Mouse (Mus musculus): Measurements from ENCODE around the gene Bnipl. TPM values are rescaled to one million over a fixed set of nuclear protein-coding genes. Genes with fewer than 3 reads are reported as not detected.

The Bnipl gene
- polyA plus RNA-seq, 1 experiment from 2014 or later, result 1.1 TPM

GRCm38 (mm10) chr3:95286011-95286410 is 35.0 kb upstream of the Bnipl start:
- WGBS, result 81% methylated on average over 5 of the region's 5 CpGs
- no peak overlapping the region for H3K27ac ChIP-seq
- no peaks in the 10 kb centered on the region for H3K9me3 ChIP-seq (replicated peaks)
- H3K4me1 ChIP-seq, result peaks cover 18% of the 10 kb centered on the region
- H3K27me3 ChIP-seq, result no peaks in the 10 kb centered on the region
- H3K4me3 ChIP-seq, result no peak overlapping the region
- no peak for ATAC-seq (ENCODE audit: low FRiP score)
- H3K36me3 ChIP-seq, result peaks cover 22% of the 10 kb centered on the region
- H3K9ac ChIP-seq, result no peak overlapping the region
- H3K4me2 ChIP-seq (replicated peaks), result no peak overlapping the region

DNA sequence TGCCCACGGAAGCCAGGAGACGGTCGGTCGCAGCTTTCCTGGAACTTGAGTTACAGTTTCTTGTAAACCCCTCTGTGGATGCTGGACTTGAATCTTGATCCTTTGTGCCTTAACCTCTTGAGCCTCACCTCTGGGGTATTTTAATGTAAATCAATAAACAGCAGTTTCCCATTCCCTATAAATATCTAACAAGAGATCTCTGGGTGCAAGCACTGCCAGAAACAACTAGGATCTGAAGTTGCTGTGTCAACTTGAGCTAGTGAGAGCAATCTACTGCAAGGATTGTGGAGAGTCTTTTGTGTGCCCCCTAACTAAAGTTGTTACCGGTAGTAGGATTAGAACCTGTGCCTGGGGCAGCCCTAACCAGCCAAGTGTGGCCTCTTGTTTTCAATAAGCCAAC is 34.4 kb upstream of the Bnipl start:
- ATAC-seq (ENCODE audit: low FRiP score), result no peak
- peaks cover 22% of the 10 kb centered on the region for H3K4me1 ChIP-seq
- WGBS, result 96% methylated on average over 5 of the region's 5 CpGs
- H3K27ac ChIP-seq, result no peak overlapping the region
- H3K36me3 ChIP-seq, result peaks cover 16% of the 10 kb centered on the region
- no peak overlapping the region for H3K4me2 ChIP-seq (replicated peaks)
- no peak overlapping the region for H3K9ac ChIP-seq
- no peaks in the 10 kb centered on the region for H3K27me3 ChIP-seq
- H3K9me3 ChIP-seq (replicated peaks), result no peaks in the 10 kb centered on the region
- no peak overlapping the region for H3K4me3 ChIP-seq

GRCm38 (mm10) chr3:95284501-95285281 is 33.7 kb upstream of the Bnipl start:
- no peak for ATAC-seq (ENCODE audit: low FRiP score)
- peaks cover 24% of the 10 kb centered on the region for H3K4me1 ChIP-seq
- H3K27ac ChIP-seq, result no peak overlapping the region
- H3K9ac ChIP-seq, result no peak overlapping the region; the same call in 1 of the 2 replicates
- peaks cover 16% of the 10 kb centered on the region for H3K36me3 ChIP-seq
- 87% methylated on average over 12 of the region's 12 CpGs for WGBS
- H3K27me3 ChIP-seq, result no peaks in the 10 kb centered on the region
- H3K4me3 ChIP-seq, result peak overlapping the region; percentile 69
- no peaks in the 10 kb centered on the region for H3K9me3 ChIP-seq (replicated peaks)
- peak overlapping the region; percentile 68 for H3K4me2 ChIP-seq (replicated peaks)

GRCm38 (mm10) chr3:95284062-95284461 is 33.1 kb upstream of the Bnipl start:
- WGBS, result 5% methylated on average over 1 of the region's 1 CpGs
- no peak for ATAC-seq (ENCODE audit: low FRiP score)

GRCm38 (mm10) chr3:95283589-95283941 is 32.6 kb upstream of the Bnipl start:
- Histone ChIP-seq H3K9me3 (replicated peaks) (no peaks in the 10 kb centered on the region), H3K27ac (peak overlapping the region; percentile 98), H3K4me3 (peak overlapping the region; percentile 69), H3K36me3 (peaks cover 13% of the 10 kb centered on the region), H3K4me1 (peaks cover 27% of the 10 kb centered on the region), H3K9ac (peak overlapping the region; percentile 78), H3K4me2 (replicated peaks) (peak overlapping the region; percentile 68), H3K27me3 (no peaks in the 10 kb centered on the region)
- ATAC-seq (ENCODE audit: low FRiP score), result no peak
- 2% methylated on average over 7 of the region's 7 CpGs for WGBS

More at GRCm38 (mm10) chr3:95284062-95284461, 33.1 kb upstream of the Bnipl start:
- H3K4me3 ChIP-seq, result peak overlapping the region; percentile 69
- H3K9me3 ChIP-seq (replicated peaks), result no peaks in the 10 kb centered on the region
- no peak overlapping the region for H3K27ac ChIP-seq
- H3K4me2 ChIP-seq (replicated peaks), result peak overlapping the region; percentile 68
- H3K36me3 ChIP-seq, result peaks cover 16% of the 10 kb centered on the region
- peaks cover 27% of the 10 kb centered on the region for H3K4me1 ChIP-seq
- H3K27me3 ChIP-seq, result no peaks in the 10 kb centered on the region
- H3K9ac ChIP-seq, result peak overlapping the region; percentile 78

GRCm38 (mm10) chr3:95282865-95283588 is 32.0 kb upstream of the Bnipl start:
- Histone ChIP-seq H3K9ac (peak overlapping the region; percentile 78), H3K9me3 (replicated peaks) (no peaks in the 10 kb centered on the region), H3K27ac (peak overlapping the region; percentile 98), H3K27me3 (no peaks in the 10 kb centered on the region), H3K4me1 (peaks cover 27% of the 10 kb centered on the region), H3K4me3 (peak overlapping the region; percentile 69), H3K36me3 (peaks cover 8% of the 10 kb centered on the region), H3K4me2 (replicated peaks) (peak overlapping the region; percentile 68)
- WGBS, result under 1% methylated on average over 50 of the region's 51 CpGs
- ATAC-seq (ENCODE audit: low FRiP score), result peak; percentile 74

- Histone ChIP-seq H3K9ac (peak overlapping the region; percentile 78), H3K4me3 (peak overlapping the region; percentile 69), H3K4me2 (replicated peaks) (peak overlapping the region; percentile 68), H3K4me1 (peaks cover 27% of the 10 kb centered on the region), H3K9me3 (replicated peaks) (no peaks in the 10 kb centered on the region), H3K36me3 (peaks cover 2% of the 10 kb centered on the region; the same call in 1 of the 2 replicates), H3K27me3 (no peaks in the 10 kb centered on the region), H3K27ac (peak overlapping the region; percentile 98)
- WGBS, result under 1% methylated on average over 11 of the region's 11 CpGs
- ATAC-seq (ENCODE audit: low FRiP score), result peak; percentile 3
These were observed 31.4 kb upstream of the Bnipl start for GRCm38 (mm10) chr3:95282381-95282864.

DNA sequence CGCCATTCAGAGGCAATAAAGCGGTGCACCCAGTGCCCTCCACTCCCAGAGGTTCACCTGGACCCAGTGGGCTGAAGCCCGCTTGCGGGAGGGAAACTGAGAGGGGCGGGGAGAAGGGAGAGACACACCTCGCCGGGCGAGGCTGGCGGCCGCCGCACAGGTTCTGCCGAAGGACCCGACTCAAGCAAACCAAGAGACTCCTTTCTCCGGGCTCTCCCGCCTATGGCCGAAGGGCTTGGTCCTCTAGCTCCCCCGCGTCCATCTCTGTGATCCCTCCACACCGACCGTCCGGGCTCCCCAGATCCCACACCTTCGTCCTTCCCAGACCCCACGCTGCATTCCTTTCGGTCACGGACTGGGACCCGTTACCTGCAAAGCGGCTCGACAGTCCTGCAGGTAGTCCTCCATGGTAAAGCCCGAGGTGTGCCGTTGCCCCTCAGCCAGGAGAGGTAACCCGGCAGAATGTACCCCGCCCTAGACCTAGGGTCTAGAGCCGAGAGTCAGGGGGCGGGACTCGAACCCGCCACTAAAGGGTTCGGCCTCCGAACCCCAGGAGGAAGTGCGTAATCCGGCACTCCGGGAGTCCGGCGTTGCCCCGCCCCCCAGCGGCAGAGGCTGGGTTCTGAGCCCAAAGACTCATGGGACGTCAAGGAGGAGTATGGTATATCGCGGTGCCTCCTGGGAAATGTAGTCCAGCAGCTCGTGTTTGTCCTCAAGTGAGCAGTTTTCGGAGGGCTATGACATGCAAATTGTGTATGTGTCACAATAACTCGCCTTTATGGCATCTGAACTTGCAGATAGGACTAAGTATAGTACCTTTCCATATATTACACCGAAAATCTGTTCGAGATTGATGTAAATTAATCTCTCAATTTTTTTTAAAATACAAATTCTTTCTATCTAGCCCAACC is 30.5 kb upstream of the Bnipl start, which contains the start of the genes Mindy1 and Prune1:
TSS of gene Mindy1 (plus strand) at position 130 of the 911 bp plus-strand sequence.
TSS of gene Prune1 (minus strand) at position 861 of the 911 bp plus-strand sequence.
- Histone ChIP-seq H3K27ac (peak within 1 kb of the TSS; percentile 98), H3K9ac (peak within 1 kb of the TSS; percentile 84), H3K36me3 (no peaks in the 10 kb centered on the region), H3K4me2 (replicated peaks) (peak within 1 kb of the TSS; percentile 68), H3K4me3 (peak within 1 kb of the TSS; percentile 69), H3K9me3 (replicated peaks) (no peaks in the 10 kb centered on the region), H3K4me1 (peaks cover 27% of the 10 kb centered on the region), H3K27me3 (no peaks in the 10 kb centered on the region)
- ATAC-seq (ENCODE audit: low FRiP score), result peak; percentile 90
- WGBS, result 1% methylated on average over 52 of the region's 53 CpGs

GRCm38 (mm10) chr3:95280747-95281146 is 29.8 kb upstream of the Bnipl start:
- H3K36me3 ChIP-seq, result no peaks in the 10 kb centered on the region
- no peaks in the 10 kb centered on the region for H3K27me3 ChIP-seq
- H3K4me2 ChIP-seq (replicated peaks), result peak overlapping the region; percentile 68
- no peaks in the 10 kb centered on the region for H3K9me3 ChIP-seq (replicated peaks)
- ATAC-seq (ENCODE audit: low FRiP score), result no peak
- peaks cover 27% of the 10 kb centered on the region for H3K4me1 ChIP-seq
- H3K9ac ChIP-seq, result peak overlapping the region; percentile 84
- H3K4me3 ChIP-seq, result peak overlapping the region; percentile 69
- peak overlapping the region; percentile 98 for H3K27ac ChIP-seq
- WGBS, result 30% methylated on average over 8 of the region's 8 CpGs

DNA sequence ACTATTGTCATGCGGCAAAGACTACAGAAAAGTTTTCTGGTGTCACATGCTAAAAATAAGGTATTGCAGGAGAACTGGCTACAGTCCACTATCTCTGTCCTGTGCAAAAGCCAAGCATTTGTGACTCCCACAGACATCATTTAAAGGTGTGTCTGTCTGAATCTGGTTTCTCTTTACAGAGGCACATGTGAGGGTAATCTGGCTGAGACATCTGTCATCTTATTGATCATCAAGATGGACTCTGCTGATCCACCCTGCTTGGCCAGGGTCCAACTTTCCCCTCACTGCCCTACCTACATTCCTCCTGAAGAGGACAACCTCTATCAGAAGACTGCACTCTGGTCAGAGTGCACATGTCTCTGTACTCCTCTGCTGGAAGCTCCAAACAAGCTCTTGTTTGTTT is 26.2 kb upstream of the Bnipl start:
- Histone ChIP-seq H3K27me3 (no peaks in the 10 kb centered on the region), H3K4me1 (peaks cover 10% of the 10 kb centered on the region; the same call in 1 of the 2 replicates), H3K9ac (no peak overlapping the region), H3K4me2 (replicated peaks) (no peak overlapping the region), H3K4me3 (no peak overlapping the region), H3K36me3 (peaks cover 7% of the 10 kb centered on the region; the same call in 1 of the 2 replicates), H3K9me3 (replicated peaks) (no peaks in the 10 kb centered on the region), H3K27ac (no peak overlapping the region)
- ATAC-seq (ENCODE audit: low FRiP score), result no peak
- 100% methylated on average over 1 of the region's 1 CpGs for WGBS

DNA sequence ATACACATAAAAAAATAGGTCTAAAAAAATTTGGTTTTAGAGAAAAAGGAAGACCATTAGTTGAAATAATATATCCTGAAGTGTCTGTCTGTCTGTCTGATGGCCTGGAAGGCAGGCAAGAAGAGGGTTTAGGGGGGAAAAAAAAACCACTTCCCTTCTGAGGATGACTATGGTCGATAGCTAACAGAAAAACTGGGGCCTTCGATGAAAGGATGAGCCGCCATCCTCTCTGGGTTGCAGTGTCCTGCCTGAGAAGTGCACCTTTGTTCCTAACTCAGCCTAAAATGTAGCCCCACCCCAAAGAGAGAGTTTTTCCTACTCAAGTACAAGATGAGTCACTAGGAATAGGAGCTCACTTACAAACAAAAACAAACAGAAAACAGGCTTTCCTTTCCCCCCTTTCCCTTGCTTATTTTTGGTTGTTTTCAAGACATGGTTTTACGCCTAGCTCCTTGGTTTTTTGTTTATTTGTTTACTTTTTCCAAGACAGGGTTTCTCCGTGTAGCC is 25.5 kb upstream of the Bnipl start:
- no peak for ATAC-seq (ENCODE audit: low FRiP score)
- WGBS, result 88% methylated on average over 5 of the region's 5 CpGs

More for the DNA sequence above, 25.5 kb upstream of the Bnipl start:
- Histone ChIP-seq H3K4me1 (peaks cover 10% of the 10 kb centered on the region; the same call in 1 of the 2 replicates), H3K9ac (no peak overlapping the region), H3K4me2 (replicated peaks) (no peak overlapping the region), H3K27ac (no peak overlapping the region), H3K27me3 (no peaks in the 10 kb centered on the region), H3K4me3 (no peak overlapping the region), H3K36me3 (peaks cover 7% of the 10 kb centered on the region; the same call in 1 of the 2 replicates), H3K9me3 (replicated peaks) (no peaks in the 10 kb centered on the region)

Data from hindbrain, embryonic 12.5 days (tissue).